Mouse (Mus musculus): Measurements from ENCODE around the gene Tbc1d1. TPM values are rescaled to one million over a fixed set of nuclear protein-coding genes. Genes with fewer than 3 reads are reported as not detected.

The Tbc1d1 gene
- polyA plus RNA-seq, 1 experiment from 2014 or later, result 23.0 TPM

- ATAC-seq (replicated peaks; ENCODE audit: insufficient number of reproducible peaks, insufficient read depth, low FRiP score, low read depth), result no peak
- Histone ChIP-seq H3K4me3 (no peak overlapping the region), H3K9ac (no peak overlapping the region), H3K9me3 (replicated peaks) (no peaks in the 10 kb centered on the region), H3K36me3 (no peaks in the 10 kb centered on the region), H3K27me3 (no peaks in the 10 kb centered on the region), H3K27ac (no peak overlapping the region), H3K4me1 (replicated peaks) (peaks cover 5% of the 10 kb centered on the region), H3K4me2 (no peak overlapping the region)
- WGBS, result 83% methylated on average over 13 of the region's 13 CpGs
Observed at GRCm38 (mm10) chr5:64398155-64398554, 242.1 kb downstream of the Tbc1d1 start.

- Histone ChIP-seq H3K9ac (no peak overlapping the region), H3K27me3 (no peaks in the 10 kb centered on the region), H3K27ac (no peak overlapping the region), H3K9me3 (replicated peaks) (no peaks in the 10 kb centered on the region), H3K36me3 (no peaks in the 10 kb centered on the region), H3K4me1 (replicated peaks) (no peaks in the 10 kb centered on the region), H3K4me2 (no peak overlapping the region), H3K4me3 (no peak overlapping the region)
- whole genome bisulfite sequencing, result 90% methylated on average over 4 of the region's 4 CpGs
- no peak for ATAC-seq (replicated peaks; ENCODE audit: insufficient number of reproducible peaks, insufficient read depth, low FRiP score, low read depth)
Observed at GRCm38 (mm10) chr5:64400742-64401141, 244.6 kb downstream of the Tbc1d1 start.

Small RNAs within 50 kb of the gene (microRNA-seq; reads per million reads assigned to microRNA genes)
- not detected for gene Gm22395

Other genes with a start within 250 kb of the Tbc1d1 start
- 8.7 and 10.8 TPM in 2 replicates for gene Rell1, start 187.4 kb upstream of the Tbc1d1 start, polyA plus RNA-seq (2015; fragmentation: Nextera tagmentation; extraction: Ambion mirVana)
- 13.2 and 16.7 TPM in 2 replicates for gene Pgm2, start 63.4 kb upstream of the Tbc1d1 start, polyA plus RNA-seq (2015; fragmentation: Nextera tagmentation; extraction: Ambion mirVana)